Mouse (Mus musculus): ENCODE data around the gene Dtx2.
"Not testable (repeated sequence)": the region's sequence is repeated elsewhere in the genome, so short reads cannot be mapped to it uniquely, and the experiment has no call there.

Gene Dtx2

DNA sequence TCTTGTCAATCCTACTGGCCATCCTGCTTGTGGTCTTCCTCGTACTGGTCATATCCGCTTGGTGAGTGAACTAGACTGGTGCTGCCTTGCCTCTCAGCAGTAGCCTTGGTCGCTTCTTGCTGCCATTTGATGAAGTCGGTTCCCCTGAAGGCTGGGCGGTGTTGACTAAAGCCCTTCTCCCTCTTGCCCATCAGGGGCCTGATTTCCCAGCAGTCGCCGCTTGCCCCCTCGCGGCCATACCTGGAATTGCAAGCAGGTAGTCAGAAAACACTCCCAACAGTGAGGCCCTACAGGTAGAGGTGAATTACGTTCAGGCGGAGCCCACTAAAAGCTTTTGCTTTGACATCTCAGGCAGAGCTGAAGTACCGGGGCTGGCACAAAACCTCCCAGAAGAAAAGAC is 67.0 kb downstream of the Dtx2 start:
- no peak for DNase-seq (ENCODE audit: low read depth, low spot score)

DNA sequence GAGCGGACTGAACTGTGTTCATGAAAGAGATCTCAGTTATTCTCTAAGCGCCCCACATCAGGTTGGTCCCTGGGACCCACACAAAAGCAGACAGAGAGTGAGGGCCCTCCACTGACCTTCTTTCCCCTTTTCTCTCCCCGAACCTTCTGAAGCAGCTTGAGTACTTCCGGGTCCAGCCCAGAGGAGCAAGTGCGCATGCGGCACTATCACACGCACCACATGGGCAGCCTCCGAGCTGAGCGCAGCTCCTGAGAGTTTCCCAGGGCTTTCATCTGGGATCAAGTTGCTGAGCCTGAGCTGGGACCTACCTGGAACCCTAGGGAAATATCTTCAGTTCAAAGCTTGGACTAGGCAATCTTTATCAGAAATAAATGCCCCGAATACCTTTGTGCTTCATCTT is 69.3 kb downstream of the Dtx2 start:
- no peak for DNase-seq (ENCODE audit: low read depth, low spot score)

- not testable (repeated sequence) for DNase-seq (ENCODE audit: low read depth, low spot score)
Measured at GRCm38 (mm10) chr5:136066404-136067148, 72.0 kb downstream of the Dtx2 start.

- DNase-seq (ENCODE audit: low read depth, low spot score), result no peak
Measured at GRCm38 (mm10) chr5:136069411-136069810, 74.8 kb downstream of the Dtx2 start.

- DNase-seq (ENCODE audit: low read depth, low spot score), result no peak
Measured at GRCm38 (mm10) chr5:136073051-136073450, 78.5 kb downstream of the Dtx2 start.

- DNase-seq (ENCODE audit: low read depth, low spot score), result no peak
Measured at GRCm38 (mm10) chr5:136073526-136073925, 78.9 kb downstream of the Dtx2 start.

- DNase-seq (ENCODE audit: low read depth, low spot score), result no peak
Measured at GRCm38 (mm10) chr5:136075076-136075475, 80.5 kb downstream of the Dtx2 start.

GRCm38 (mm10) chr5:136076284-136076683 is 81.7 kb downstream of the Dtx2 start:
- no peak for DNase-seq (ENCODE audit: low read depth, low spot score)

- no peak for DNase-seq (ENCODE audit: low read depth, low spot score)
Measured at GRCm38 (mm10) chr5:136077001-136077550, 82.5 kb downstream of the Dtx2 start.

GRCm38 (mm10) chr5:136078136-136078535 is 83.5 kb downstream of the Dtx2 start:
- DNase-seq (ENCODE audit: low read depth, low spot score), result no peak

DNA sequence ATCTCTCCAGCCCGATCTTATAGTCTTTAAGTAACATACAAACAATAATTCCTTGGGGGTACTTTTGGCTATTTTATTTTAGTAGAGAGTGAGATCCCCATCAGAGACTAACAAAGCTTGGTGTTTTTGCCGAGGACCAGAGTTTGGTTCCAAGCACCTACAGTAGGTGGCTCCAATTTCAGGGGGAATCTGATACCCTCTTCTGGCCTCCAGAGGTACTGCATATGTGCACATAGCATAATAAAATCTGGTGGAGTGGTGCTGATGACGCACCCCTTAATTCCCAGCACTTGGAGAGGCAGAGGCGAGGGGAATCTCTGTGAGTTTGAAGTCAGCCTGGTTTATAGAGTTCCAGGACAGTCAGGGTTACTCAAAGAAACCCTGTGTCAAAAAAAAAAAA is 87.7 kb downstream of the Dtx2 start:
- DNase-seq (ENCODE audit: low read depth, low spot score), result no peak

Measured in retina, adult 2 months (tissue).